Mouse (Mus musculus): Measurements from ENCODE around the gene Ovgp1. TPM values are rescaled to one million over a fixed set of nuclear protein-coding genes. Genes with fewer than 3 reads are reported as not detected.
A peak's percentile ranks its signal among the peaks of the same experiment; 100 is the strongest.
"Not testable (repeated sequence)": the region's sequence is repeated elsewhere in the genome, so short reads cannot be mapped to it uniquely, and the experiment has no call there.

Gene Ovgp1
- 1 to 10 TPM; 1.7 to 3.3 (median 2.1) TPM for total RNA-seq (2022)

DNA sequence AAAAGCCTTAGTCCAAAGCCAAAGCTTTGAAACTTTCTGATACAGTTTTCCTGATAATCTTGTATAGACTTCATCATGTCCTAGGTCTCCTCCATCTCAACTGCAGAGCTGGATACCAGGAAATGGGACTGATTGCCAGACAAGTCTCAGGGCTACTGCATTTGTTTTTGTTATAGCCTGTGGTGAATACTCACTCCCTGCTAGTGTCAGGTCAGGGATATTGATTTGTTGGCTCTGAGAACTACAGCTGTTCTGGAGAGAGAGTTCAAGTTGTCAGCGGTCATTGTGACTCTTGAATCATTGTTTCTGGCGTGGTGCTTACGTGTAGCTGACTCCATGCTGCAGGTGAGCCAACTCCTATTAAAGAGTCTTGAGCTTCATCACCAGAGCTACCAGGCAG is at the start of gene Ovgp1:
TSS of gene Ovgp1 (plus strand) at position 301 of the 400 bp plus-strand sequence.
- no peak for DNase-seq (ENCODE audit: low spot score in 2 of 2)

DNA sequence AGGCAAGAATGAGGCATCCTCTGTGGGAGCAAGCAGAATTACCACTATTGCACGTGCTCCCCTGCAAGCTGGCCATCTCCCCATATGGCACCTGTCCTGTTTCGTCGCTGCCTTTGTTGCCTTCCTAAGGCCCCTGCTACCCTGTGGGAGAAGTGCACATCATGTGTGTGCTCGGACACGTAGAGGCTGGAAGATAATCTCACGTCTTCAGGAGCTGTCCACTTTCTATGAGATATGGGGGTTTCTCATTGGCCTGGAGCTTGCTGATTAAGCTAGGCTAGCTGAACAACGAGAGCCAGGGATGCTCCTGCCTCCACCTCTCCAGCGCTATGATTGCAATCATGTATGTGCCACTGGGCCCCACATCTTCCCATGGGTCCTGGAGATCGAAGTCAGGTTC is 48.9 kb upstream of the Ovgp1 start:
- DNase-seq (ENCODE audit: low spot score in 2 of 2): no peak

GRCm38 (mm10) chr3:105927561-105928194 is 45.8 kb upstream of the Ovgp1 start:
- DNase-seq (ENCODE audit: low spot score in 2 of 2): no peak

GRCm38 (mm10) chr3:105928195-105928569 is 45.3 kb upstream of the Ovgp1 start:
- no peak for DNase-seq (ENCODE audit: low spot score in 2 of 2)

- no peak for DNase-seq (ENCODE audit: low spot score in 2 of 2)
Observed at GRCm38 (mm10) chr3:105928781-105929180, 44.7 kb upstream of the Ovgp1 start.

DNA sequence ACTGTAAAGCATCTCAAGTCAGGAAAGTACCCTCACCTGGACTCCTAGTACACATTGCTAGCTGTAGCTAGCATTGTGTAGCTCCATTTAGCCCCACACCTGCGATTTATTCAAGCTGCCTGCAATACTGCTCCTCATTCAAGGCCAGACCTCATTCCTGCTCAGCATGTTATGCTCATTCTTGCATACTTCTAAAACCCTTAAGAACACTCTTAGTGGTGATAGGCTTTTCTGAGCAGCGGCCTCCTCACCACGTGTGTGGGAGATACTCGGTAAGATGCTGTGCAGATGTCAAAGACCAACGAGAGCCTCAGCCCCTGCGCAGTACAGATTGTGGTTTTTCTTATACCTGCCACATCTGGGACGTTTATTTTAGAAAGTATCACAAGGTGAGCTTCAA is 43.7 kb upstream of the Ovgp1 start:
- DNase-seq (ENCODE audit: low spot score in 2 of 2): no peak

DNA sequence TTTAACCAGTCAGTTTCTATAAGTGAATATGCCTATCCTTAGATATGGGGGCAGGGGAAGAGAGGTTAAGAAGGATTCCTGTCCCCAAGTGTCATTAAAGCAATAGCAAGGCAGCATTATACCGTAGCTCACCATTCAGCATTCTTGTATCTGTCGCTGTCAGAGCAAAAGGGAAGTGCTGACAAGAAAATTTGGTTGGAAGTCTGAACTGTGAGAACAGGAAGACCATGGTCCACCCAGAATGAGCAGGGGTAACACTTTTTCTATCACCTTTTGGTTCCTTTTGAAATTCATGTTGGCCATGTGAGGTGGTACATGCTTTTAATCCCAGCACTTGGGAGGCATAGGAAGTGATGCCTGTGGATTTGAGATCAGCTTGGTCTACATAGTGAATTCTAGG is 42.4 kb upstream of the Ovgp1 start:
- DNase-seq (ENCODE audit: low spot score in 2 of 2): no peak

- DNase-seq (ENCODE audit: low spot score in 2 of 2): no peak
Observed at GRCm38 (mm10) chr3:105932240-105933071, 41.1 kb upstream of the Ovgp1 start, which contains the start of gene I830077J02Rik. TSS of gene I830077J02Rik (minus strand) at chr3:105932664.

DNA sequence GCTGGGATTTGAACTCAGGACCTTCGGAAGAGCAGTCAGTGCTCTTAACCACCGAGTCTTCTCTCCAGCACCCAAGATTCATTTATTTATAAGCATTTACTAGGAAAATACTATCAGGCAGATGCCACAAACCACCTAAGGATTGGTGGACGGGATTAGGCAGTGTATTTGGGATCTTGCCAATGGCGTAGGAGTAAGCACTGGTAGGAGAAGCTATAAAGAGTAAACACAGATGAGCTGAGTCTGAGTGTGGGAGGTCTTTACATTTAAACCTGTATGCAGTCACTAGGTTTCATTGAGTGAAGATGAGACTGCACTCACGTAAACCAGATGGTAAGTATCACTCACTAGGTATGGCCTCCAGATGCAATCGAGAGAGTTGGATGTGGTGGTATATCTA is 39.6 kb upstream of the Ovgp1 start:
- peak in 1 of 2 experiments; percentile 17 for DNase-seq (ENCODE audit: low spot score in 2 of 2)

- no peak for DNase-seq (ENCODE audit: low spot score in 2 of 2)
Observed at GRCm38 (mm10) chr3:105935033-105935432, 38.5 kb upstream of the Ovgp1 start.

- DNase-seq (ENCODE audit: low spot score in 2 of 2): no peak
Observed at GRCm38 (mm10) chr3:105936111-105936510, 37.4 kb upstream of the Ovgp1 start.

- no peak for DNase-seq (ENCODE audit: low spot score in 2 of 2)
Observed at GRCm38 (mm10) chr3:105951348-105951747, 22.2 kb upstream of the Ovgp1 start.

- no peak for DNase-seq (ENCODE audit: low spot score in 2 of 2)
Observed at GRCm38 (mm10) chr3:105957235-105957634, 16.3 kb upstream of the Ovgp1 start.

- DNase-seq (ENCODE audit: low spot score in 2 of 2): no peak
Observed at GRCm38 (mm10) chr3:105958204-105958603, 15.3 kb upstream of the Ovgp1 start.

DNA sequence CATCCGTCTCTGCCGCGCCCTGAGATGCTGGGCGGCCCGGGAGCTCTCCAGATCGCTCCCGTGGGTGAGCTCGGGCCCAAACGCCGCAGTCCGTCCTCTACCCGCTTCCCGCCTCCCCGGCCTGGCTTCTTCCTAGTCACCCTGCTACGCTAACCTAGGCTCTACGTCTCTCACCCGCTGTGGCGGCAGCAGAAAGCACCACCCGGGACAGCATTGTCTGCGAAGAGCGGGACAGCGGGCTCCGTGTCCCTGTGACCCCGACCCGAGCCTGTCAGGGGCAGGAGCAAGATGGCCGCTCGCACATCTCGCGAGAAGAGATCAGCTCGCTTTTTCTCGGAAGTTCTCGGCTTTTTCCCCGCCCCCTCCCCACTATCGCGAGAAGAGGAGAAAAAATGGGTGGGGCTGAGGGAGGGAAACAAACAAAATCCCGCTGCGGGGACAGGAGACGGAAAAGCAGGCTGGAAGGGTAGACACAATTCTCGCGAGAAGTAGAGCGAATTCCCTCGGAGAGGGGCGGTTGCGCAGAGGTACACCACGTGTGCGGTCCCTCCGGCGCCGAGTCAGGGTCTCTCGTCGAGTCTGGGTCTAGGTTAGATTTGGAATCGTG is 14.4 kb upstream of the Ovgp1 start, which contains the start of gene Wdr77:
TSS of gene Wdr77 (plus strand) at position 396 of the 607 bp plus-strand sequence.
- DNase-seq (ENCODE audit: low spot score in 2 of 2): peak; percentile 93 to 95

DNA sequence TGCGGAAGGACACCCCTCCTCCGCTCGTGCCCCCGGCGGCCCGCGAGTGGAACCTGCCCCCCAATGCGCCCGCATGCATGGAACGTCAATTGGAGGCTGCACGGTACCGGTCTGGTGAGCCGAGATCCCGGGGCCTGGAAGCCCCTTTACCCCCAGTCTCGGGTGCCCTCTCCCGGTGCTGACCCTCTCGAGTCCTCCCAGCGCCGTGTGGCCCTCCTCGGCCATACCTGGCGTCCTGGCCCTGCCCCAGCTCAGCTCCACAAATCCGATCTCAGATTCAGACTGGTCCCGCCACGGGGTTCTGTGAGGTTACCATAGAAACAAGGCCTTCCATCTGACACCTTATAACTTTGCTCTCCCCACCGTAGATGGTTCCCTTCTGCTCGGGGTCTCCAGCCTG is 13.9 kb upstream of the Ovgp1 start:
- peak in 1 of 2 experiments; percentile 10 for DNase-seq (ENCODE audit: low spot score in 2 of 2)

GRCm38 (mm10) chr3:105959999-105960398 is 13.5 kb upstream of the Ovgp1 start, which contains the start of gene Atp5f1:
TSS of gene Atp5f1 (minus strand) at chr3:105960099.
- DNase-seq (ENCODE audit: low spot score in 2 of 2): no peak

DNA sequence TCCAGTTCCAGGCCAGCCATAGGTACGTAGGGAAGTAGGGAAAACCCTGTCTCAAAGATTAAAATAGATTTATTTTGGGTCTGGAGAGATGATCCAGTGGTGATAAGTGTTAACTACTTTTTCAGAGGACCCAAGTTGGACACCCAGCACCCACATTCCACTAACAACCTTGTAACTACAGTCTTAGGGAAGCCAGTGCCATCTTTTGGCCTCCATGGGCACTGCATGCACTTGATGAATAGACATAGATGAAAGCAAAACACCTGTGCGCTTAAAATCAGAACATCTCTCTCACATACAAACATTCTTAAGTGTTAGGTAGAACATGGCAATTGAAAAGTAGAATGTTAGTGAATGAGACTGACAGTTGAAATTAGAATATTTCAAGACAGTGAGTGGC is 12.8 kb upstream of the Ovgp1 start:
- DNase-seq (ENCODE audit: low spot score in 2 of 2): no peak

DNA sequence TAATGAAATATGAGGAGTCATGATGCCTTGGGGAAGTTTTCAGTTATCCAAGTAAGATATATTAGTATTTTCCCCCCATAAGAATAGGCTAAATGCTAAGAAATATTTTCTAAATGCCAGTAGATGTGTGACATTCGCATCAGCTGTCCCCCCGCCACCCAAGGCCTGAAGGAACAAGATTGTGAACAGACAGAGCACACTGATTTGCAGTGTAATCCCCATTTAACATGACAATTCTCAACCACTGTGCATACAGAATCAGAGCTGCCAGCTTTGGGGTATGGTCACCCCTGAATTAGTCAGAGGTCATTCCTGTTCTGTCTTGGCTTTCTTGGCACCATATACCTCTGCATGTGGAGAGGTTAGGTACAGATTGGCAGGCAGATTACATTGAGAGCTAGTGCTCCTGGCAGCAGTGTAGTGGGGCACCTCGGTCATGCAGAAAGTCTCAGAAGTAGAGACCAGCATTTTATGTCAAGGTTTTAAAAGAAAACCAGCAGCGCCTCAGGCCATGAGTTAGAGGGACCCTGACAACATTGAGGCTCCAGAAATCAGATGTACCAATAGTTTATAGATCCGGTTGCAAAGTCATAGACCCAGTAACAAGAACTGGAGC is 1.6 kb upstream of the Ovgp1 start:
- DNase-seq (ENCODE audit: low spot score in 2 of 2): no peak

DNA sequence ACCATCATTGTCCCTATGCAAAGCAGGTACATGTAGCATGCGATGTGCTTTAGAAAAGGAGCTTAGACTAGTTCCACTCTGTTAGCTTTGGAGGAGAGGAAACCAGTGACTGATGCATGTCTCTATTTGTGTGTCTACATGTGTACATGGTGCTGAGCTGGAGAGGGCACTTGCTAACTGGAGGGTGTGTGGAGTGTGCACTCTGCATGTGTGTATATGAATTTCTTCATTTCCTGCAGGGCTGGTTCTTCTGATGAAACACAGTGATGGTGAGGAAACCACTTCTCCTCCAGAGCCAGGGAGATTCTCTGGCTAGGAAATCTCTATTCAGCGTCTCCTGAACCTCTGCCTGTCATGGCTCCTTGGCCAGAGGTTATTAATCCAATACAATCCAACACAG is 663 bp downstream of the Ovgp1 start:
- no peak for DNase-seq (ENCODE audit: low spot score in 2 of 2)

DNA sequence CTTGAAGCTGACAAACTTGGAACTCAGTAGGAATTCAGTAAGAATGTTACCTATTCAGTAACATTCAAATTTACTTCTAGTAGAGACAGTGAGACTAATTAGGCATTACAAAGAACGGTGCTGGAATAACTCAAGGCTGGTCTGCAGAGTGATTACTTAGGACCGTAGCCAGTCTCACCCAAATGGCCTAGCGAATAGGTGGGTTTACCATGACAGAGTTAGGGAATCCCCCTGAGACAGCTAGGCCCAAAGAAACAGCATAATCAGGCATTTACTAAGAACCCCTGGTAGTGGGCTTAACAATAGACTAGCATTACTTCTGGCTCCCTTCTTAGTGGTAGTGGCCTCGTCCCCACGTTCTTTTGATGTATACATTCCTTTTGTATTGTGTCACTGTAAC is 16.1 kb downstream of the Ovgp1 start:
- not testable (repeated sequence) for DNase-seq (ENCODE audit: low spot score in 2 of 2)

Data from left cerebral cortex, adult 8-10 months (tissue).